Mouse (Mus musculus): ENCODE data around the gene Apoc1.

GRCm38 (mm10) chr7:19652614-19653013 lies 39.8 kb downstream of the Apoc1 start:
- TF ChIP-seq POLR2A (IDR thresholded peaks at IDR 0.05; ENCODE audit: low read depth, low read length) (no peak), CTCF (IDR thresholded peaks at IDR 0.05; ENCODE audit: extremely low read depth, insufficient read length, insufficient replicate concordance, low read depth, low read length) (no peak)

All from small intestine, adult 2 months (tissue).